Mouse (Mus musculus): ENCODE results near the gene Zfp330. TPM values are rescaled to one million over a fixed set of nuclear protein-coding genes. Genes with fewer than 3 reads are reported as not detected.

Gene Zfp330
- 96.5 TPM for polyA plus RNA-seq (2017; shearing (Covaris generic))

DNA sequence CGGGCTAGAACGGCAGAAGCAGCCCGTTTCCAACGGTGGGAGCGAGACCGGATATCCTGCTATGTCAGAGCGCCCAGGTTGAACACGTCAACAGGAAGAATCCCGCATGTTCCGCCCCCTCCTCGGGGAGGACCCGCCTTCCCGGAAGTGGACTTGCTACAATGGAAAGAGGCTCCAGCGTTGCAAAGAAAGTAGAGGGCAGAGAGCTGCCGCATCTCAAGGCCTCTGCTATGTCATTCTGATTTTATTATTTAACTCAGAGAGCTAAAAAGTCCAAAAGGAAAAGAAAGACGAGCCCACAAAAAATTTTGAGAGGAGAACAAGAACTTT is at the start of gene Zfp330:
Zfp330 (minus strand) TSS at position 68 of the 330 bp plus-strand sequence.

Other genes with a start within 250 kb of the Zfp330 start
- gene Rnf150, start 89.2 kb upstream of the Zfp330 start, polyA plus RNA-seq (2017; shearing (Covaris generic)), result not detected